Mouse (Mus musculus) gastrocnemius, adult 2 months (tissue): Measurements from ENCODE around the gene Phf21b. TPM values are rescaled to one million over a fixed set of nuclear protein-coding genes. Genes with fewer than 3 reads are reported as not detected.
"Not testable (repeated sequence)": the region's sequence is repeated elsewhere in the genome, so short reads cannot be mapped to it uniquely, and the experiment has no call there.

Source experiments
- DNase-seq: peaks from one replicate; pipeline ENCODE4 v3.0.0; 2022
- H3K27ac ChIP-seq: fragments of 200-600 bp; 2 replicates; pipeline ENCODE4 v1.8.1; 2022; ENCODE audit warnings: mild to moderate bottlenecking
- H3K4me3 ChIP-seq: fragments of 200-600 bp; 2 replicates; pipeline ENCODE4 v1.8.1; 2022; ENCODE audit warnings: mild to moderate bottlenecking, moderate library complexity
- CTCF ChIP-seq: fragments of 200-600 bp; IDR thresholded peaks from 2 replicates; pipeline ENCODE4 v1.8.1; 2022; ENCODE audit warnings: antibody characterized with exemption, mild to moderate bottlenecking, moderate library complexity
- intact Hi-C: fragments of 180-260 bp; cut with DNase I; formaldehyde crosslinking; loops from one replicate; pipeline ENCODE4 v1.15.1; 2025
- long read RNA-seq, 2 experiments: library from polyadenylated mRNA; stranded (forward); transcript quantifications; one replicate each; pipeline ENCODE4 v2.0.0; 2021
- total RNA-seq, 2 experiments: library from RNA; stranded (reverse); gene quantifications; 2 replicates each; pipeline ENCODE4 v1.2.3; 2021

The Phf21b gene
- total RNA-seq: under 1 TPM; 0.39 to 0.41 TPM
- long read RNA-seq, experiment 1: 0 reads
- long read RNA-seq, experiment 2, partial matches to known transcripts: 0 of 1 reads
- long read RNA-seq, experiment 2, other reads (novel, unspliced or antisense): 1 of 1 reads

GRCm38 (mm10) chr15:84856006-84856995 lies at the start of gene Phf21b:
Gene Phf21b, minus strand, starts transcription at chr15:84856049.
- intact Hi-C loops: loop anchor here (5.0 kb wide), 2 partner anchors 66 to 136 kb away; partner anchors contain the start of genes Gm29666 and Nup50
- peak within 1 kb of the TSS; percentile 89 for H3K27ac ChIP-seq
- H3K4me3 ChIP-seq: peak within 1 kb of the TSS; percentile 91
- TF ChIP-seq CTCF: no peak
- DNase-seq: peak; percentile 93

- Histone ChIP-seq H3K27ac (no peak overlapping the region), H3K4me3 (no peak overlapping the region)
- intact Hi-C loops: no loop called here
- no peak for TF ChIP-seq CTCF
- no peak for DNase-seq
Measured at GRCm38 (mm10) chr15:84903843-84904385, 48.1 kb upstream of the Phf21b start.

DNA sequence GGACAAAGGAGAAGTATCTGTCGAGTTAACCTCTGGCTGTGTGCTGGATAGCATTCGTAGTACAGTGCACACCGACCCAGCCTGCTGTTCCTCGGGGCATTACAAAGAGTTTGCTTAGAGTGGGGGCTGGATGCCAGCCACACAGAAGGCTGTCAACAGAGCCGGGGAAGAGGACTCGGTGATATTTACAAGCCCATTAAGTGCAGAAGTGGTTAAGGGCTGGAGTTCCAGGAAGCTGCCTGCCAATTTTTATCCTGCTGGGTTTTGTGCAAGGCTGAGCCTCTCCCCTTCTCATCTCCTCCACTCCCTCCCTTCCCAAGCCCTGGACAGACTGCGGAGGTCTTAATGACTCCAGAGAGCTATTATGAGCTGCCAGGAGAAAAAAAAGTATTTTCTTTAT lies 42.2 kb upstream of the Phf21b start:
- no peak for DNase-seq
- intact Hi-C loops: loop anchor here (10.0 kb wide), 1 partner anchor 213 kb away; no protein-coding TSS in a partner anchor
- no peak overlapping the region for H3K27ac ChIP-seq
- TF ChIP-seq CTCF: no peak
- no peak overlapping the region for H3K4me3 ChIP-seq

DNA sequence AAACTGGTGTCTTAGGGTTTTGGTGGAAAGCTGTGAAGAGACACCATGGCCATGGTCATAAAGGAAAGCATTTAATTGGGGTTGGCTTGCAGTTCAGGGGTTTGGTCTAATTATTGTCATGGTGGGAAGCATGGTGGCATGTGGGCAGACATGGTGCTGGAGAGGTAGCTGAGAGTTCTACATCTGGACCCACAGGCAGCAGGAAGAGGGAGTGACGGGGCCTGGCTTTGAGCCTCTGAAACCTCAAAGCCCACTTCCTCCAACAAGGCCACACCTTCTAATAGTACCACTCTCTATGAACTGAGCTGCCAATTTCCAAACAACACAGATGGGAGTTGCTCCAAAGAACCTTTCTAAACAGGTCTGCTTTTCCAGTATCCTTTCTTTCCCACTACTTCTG lies 40.8 kb upstream of the Phf21b start:
- Histone ChIP-seq H3K4me3 (no peak overlapping the region), H3K27ac (no peak overlapping the region)
- no peak for TF ChIP-seq CTCF
- intact Hi-C loops: loop anchor here (10.0 kb wide), 1 partner anchor 212 kb away; no protein-coding TSS in a partner anchor
- DNase-seq: no peak

GRCm38 (mm10) chr15:84896216-84896615 lies 40.4 kb upstream of the Phf21b start:
- peak; percentile 37 for DNase-seq

GRCm38 (mm10) chr15:84891658-84892057 lies 35.8 kb upstream of the Phf21b start:
- intact Hi-C loops: loop anchor here (1.0 to 10.0 kb wide), 3 partner anchors 88 to 207 kb away; no protein-coding TSS in a partner anchor

More at GRCm38 (mm10) chr15:84896216-84896615, 40.4 kb upstream of the Phf21b start:
- intact Hi-C loops: loop anchor here (10.0 kb wide), 1 partner anchor 211 kb away; no protein-coding TSS in a partner anchor
- not testable (repeated sequence) for H3K27ac ChIP-seq, H3K4me3 ChIP-seq

DNA sequence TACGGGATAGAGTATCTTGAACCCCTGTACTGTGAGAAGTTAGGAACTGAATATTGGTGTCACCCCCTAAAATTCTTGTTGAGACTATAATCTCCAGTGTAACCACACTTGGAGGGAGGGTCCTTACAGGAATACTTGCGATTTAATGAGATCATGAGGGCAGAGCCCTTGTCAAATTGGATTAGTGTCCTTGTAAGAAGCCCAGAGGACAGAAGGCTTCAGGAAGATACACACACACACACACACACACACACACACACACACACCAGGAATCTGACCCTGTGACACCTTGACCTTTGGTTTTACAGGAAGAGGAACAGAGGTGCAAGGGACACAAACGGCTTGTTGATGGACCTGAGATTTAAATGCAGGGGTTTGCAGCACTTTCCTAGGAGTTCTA lies 35.4 kb upstream of the Phf21b start:
- Histone ChIP-seq H3K4me3 (no peak overlapping the region), H3K27ac (no peak overlapping the region)
- intact Hi-C loops: loop anchor here (1.0 to 10.0 kb wide), 3 partner anchors 88 to 206 kb away; no protein-coding TSS in a partner anchor
- DNase-seq: no peak
- no peak for TF ChIP-seq CTCF

More at GRCm38 (mm10) chr15:84891658-84892057, 35.8 kb upstream of the Phf21b start:
- H3K27ac ChIP-seq: no peak overlapping the region
- DNase-seq: peak; percentile 58
- H3K4me3 ChIP-seq: no peak overlapping the region
- TF ChIP-seq CTCF: peak; percentile 95

DNA sequence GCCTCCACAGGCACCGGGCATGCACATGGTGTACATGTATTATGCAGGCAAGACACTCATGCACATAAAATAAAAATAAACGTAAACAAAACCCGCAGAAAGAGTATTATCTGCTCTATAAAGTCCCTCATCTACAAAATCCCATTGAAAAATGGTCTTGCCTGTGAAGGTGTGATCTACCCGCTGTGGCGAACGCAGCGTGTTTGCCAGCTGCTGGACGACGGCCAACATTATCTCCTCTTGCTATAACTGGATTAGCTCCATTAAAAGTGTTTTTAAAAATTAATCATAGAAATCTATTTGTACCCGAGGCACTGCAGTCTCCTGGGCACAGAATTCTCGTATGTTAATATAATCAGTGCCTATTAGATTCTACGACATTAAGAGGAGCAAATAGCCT lies 32.2 kb upstream of the Phf21b start:
- H3K27ac ChIP-seq: no peak overlapping the region
- intact Hi-C loops: no loop called here
- TF ChIP-seq CTCF: no peak

DNA sequence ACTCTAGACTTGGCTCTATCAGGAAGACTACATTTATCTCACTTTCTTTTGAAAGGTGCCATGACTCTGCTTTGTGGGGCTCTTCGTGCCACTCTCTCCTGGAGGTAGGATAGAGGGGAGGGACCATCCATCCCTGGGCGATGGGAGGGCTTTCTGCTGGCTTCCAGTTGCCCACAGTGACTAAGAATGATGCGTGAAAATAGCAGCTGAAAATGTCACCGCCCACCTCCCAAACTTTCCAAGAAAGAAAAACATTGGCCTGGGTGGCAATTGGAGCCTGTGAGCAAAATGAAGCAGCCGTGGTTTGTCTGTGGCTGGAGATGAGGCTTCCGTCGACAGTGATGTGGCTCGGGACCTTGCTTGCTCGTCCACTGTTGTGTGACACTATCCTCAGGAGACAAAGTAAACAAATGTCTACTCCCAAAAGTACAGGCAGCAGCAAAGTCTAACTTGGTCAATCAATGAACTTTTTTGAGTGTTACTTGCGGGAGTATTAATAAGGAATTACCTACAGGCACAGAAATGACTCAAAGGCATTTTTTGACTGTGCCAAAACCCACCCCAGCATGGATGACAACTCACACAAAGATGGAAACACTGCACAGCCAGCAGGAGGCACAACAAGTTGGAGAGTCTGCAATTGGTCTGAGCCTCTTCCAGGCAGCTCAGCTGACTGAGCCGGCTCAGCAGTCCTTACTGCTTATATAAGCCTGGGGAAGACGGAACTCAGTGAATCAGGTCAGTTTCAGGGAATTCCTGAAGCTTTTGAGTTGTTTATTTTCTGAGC lies 21.4 kb upstream of the Phf21b start:
- DNase-seq: no peak
- TF ChIP-seq CTCF: no peak
- intact Hi-C loops: no loop called here
- Histone ChIP-seq H3K27ac (no peak overlapping the region), H3K4me3 (no peak overlapping the region)

More for the DNA sequence above, 32.2 kb upstream of the Phf21b start:
- DNase-seq: no peak
- no peak overlapping the region for H3K4me3 ChIP-seq

- intact Hi-C loops: no loop called here
Measured at GRCm38 (mm10) chr15:84873867-84874266, 18.0 kb upstream of the Phf21b start.

DNA sequence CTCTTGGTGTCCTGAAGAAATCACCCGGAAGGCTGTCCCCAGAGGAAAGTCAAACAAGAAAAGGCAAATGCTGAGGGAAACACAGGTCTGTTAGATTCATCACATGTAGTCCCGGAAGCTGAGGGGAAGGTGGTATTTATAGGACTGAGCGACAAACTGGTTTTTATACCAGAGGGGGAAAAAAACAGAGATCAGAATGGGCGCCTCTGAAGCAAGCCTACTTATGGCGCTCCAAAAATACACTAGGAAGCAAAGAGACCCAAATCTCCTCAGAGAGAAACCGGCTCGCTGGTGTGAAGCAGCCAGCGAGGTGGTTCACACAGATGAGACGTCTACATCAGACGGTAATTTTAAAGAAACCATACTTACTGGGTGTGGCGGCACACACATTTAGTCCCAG lies 17.2 kb upstream of the Phf21b start:
- DNase-seq: no peak
- intact Hi-C loops: no loop called here
- H3K4me3 ChIP-seq: no peak overlapping the region; the same call in 1 of the 2 replicates
- peak overlapping the region; percentile 38; the same call in 1 of the 2 replicates for H3K27ac ChIP-seq
- TF ChIP-seq CTCF: no peak

More at GRCm38 (mm10) chr15:84873867-84874266, 18.0 kb upstream of the Phf21b start:
- TF ChIP-seq CTCF: no peak
- no peak overlapping the region for H3K4me3 ChIP-seq
- no peak overlapping the region for H3K27ac ChIP-seq
- no peak for DNase-seq

GRCm38 (mm10) chr15:84871802-84872201 lies 16.0 kb upstream of the Phf21b start:
- DNase-seq: no peak
- Histone ChIP-seq H3K4me3 (no peak overlapping the region), H3K27ac (no peak overlapping the region)
- TF ChIP-seq CTCF: no peak
- intact Hi-C loops: no loop called here
